Mouse (Mus musculus) CD8-positive naive resting alpha-beta T cell, adult 2 months (primary cell): ENCODE results near the gene Phf3.
A peak's percentile ranks its signal among the peaks of the same experiment; 100 is the strongest.

Experiments
- DNase-seq, 2 experiments: peaks; one replicate each; pipeline ENCODE4 v3.0.0; 2022; ENCODE audit warnings: low read depth in 2 of 2, low spot score in 2 of 2

The Phf3 gene

GRCm38 (mm10) chr1:30832778-30833177 lies 40.9 kb downstream of the Phf3 start:
- no peak for DNase-seq

DNA sequence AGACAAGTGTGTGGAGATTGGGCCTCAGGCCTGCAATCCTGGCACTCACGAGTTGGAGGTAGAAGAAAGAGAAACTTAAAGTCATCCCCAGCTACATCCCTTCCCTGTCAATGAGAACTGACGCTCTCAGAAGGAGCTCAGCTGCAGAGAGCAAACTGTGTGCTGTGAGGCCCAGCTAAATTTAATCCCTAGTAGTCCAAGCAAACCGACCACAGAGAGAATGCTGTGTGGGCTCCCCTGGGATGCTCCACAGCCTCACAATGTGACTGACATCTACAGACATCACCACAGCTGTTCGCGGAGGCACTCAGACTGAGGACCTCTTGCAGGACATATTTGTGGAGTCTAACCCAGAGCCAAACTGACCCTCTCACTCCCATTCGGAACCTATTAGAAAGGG lies 54.3 kb downstream of the Phf3 start:
- no peak for DNase-seq

DNA sequence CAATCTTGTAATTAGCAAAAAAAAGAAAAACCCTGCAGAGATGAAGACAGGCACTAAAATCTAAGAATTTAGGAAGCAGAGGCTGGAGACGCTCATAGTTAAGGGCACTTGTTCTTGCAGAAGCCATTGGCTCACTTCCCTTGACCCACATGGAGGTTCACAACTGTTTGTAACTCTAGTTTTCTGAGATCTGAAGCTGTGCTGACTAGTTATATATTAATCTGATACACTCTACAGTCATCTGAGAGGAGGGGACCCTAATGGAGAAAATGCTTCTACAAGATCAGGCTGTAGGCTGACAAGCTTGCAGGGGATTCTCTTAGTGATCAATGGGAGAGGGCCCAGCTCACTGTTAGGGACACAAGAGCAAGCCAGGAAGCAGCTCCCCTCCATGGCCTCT lies 58.1 kb downstream of the Phf3 start:
- no peak for DNase-seq

GRCm38 (mm10) chr1:30814987-30815386 lies 58.7 kb downstream of the Phf3 start:
- DNase-seq, result no peak

- no peak for DNase-seq
These were observed 65.5 kb downstream of the Phf3 start for GRCm38 (mm10) chr1:30808101-30808699.

GRCm38 (mm10) chr1:30805688-30806285 lies 67.9 kb downstream of the Phf3 start:
- no peak for DNase-seq

GRCm38 (mm10) chr1:30804919-30805318 lies 68.8 kb downstream of the Phf3 start:
- no peak for DNase-seq

GRCm38 (mm10) chr1:30801911-30802310 lies 71.8 kb downstream of the Phf3 start:
- DNase-seq, result no peak

DNA sequence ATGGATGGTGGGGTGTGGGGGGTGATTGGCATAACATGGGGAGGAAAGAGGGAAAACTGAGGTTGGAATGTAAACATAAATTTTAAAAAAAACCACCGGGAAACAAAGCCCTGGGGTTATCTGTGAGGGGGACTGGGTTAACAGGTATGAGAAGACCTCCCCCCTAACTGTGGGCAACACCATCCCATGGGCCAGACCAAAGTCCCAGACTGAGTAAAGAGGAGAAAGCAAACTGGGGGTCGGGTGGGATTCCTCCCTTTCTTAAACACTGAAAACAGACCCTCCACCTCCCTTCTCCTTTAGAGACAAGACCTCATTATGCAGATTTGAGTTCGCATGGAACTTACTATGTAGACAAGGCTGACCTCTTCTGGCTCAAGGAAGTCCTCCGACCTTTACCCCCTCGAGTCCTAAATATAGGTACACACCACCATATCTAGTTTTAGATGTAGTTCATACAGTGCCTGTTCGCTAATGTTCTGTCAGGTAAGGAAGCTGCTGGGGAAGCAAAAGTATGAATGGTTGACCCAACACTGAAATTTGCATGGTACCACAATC lies 74.4 kb downstream of the Phf3 start:
- DNase-seq, result no peak

DNA sequence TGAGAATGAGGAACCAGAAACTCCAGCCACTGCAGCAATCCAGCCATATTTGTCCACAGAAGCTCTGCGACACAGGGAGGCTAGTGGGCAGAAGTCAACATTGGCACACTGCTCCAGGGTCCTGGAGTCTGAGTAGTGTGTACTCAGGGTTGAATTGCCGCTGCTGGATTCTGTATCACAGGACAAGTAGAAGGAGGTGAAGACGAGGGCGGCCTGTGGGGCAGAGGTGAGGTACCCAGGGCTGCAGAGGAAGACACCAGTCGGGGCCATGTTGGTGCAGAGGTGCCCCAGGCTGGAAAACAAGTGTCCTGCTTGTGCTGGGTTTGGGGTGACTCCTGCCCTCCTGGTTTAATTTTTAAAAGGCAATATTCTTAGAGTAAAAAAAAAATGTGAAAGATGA lies 79.1 kb downstream of the Phf3 start:
- no peak for DNase-seq

- no peak for DNase-seq
These were observed 80.3 kb downstream of the Phf3 start for GRCm38 (mm10) chr1:30793357-30793883.

- DNase-seq, result no peak
These were observed 80.8 kb downstream of the Phf3 start for GRCm38 (mm10) chr1:30792935-30793334.

DNA sequence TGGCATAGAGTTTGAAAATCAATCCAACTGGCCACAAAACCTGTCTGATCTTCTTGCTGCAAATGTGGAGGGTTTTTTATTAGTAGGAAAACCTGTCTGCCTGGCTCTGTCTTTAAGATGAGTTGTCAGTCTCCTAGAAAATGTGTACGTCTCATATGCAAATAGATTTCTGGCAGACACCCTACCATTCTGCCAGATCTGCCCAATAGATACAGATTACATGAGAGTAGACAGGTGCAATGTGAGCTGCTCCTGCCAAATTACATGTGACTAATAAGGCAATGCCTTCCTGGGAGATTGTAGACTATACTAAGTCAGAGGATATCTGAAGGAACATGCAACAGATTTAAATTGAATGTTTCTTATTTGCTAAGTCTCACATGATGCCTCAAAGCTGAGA lies 83.5 kb downstream of the Phf3 start:
- DNase-seq, result no peak

GRCm38 (mm10) chr1:30789689-30790088 lies 84.0 kb downstream of the Phf3 start:
- DNase-seq, result no peak

DNA sequence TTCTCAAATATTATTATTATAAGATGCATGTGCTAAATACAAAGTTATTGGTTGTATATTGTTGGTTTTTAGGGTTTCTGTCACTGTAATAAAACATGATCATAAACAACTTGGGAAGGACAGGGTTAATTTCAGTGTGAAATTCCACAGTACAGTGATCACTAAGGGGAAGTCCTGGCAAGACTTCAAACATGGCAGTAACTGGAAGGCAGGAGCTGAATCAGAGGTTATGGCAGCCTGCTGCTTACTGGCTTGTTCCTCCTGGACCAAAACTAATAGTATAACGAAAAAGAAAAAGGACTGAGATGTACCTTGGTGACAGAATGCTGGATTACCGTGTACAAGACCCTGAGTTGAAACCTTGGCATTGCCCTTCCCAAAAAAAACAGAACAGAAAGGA lies 84.7 kb downstream of the Phf3 start:
- DNase-seq, result no peak

DNA sequence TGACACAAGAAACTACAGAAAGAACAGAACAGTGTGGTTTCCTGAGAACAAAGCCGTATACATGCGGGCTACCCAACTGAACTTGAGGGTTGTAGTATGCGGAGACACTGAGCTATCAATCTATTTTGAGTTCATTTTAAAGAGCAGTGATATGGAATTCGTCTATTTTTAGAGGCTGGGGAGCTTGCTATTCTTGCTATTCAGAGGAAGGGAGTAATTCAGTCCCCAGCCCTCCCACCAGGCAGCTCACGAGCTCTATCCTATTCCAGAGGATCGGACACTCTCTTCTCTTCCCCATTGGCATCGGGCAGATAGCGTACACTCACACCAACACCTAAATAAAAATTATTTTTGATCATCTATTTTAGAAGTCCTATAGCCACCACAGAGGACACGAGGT lies 87.1 kb downstream of the Phf3 start:
- DNase-seq, result no peak

GRCm38 (mm10) chr1:30783741-30784140 lies 90.0 kb downstream of the Phf3 start:
- DNase-seq, result no peak

- DNase-seq, result no peak
These were observed 93.4 kb downstream of the Phf3 start for GRCm38 (mm10) chr1:30780293-30780692.

- DNase-seq, result no peak
These were observed 94.2 kb downstream of the Phf3 start for GRCm38 (mm10) chr1:30779562-30779961.

- DNase-seq, result peak in 1 of 2 experiments; percentile 16
These were observed 95.2 kb downstream of the Phf3 start for GRCm38 (mm10) chr1:30778374-30779005.

GRCm38 (mm10) chr1:30776196-30776595 lies 97.5 kb downstream of the Phf3 start:
- DNase-seq, result no peak

- DNase-seq, result no peak
These were observed 100.1 kb downstream of the Phf3 start for GRCm38 (mm10) chr1:30773662-30774061.
